Mouse (Mus musculus) liver, embryonic 14.5 days (tissue): Measurements from ENCODE around the gene Fam136a.
A peak's percentile ranks its signal among the peaks of the same experiment; 100 is the strongest.

ENCODE experiments used
- CTCF ChIP-seq: IDR thresholded peaks from 2 replicates; pipeline ENCODE4 v1.5.1; 2016; ENCODE audit warnings: antibody characterized with exemption, low read depth, control low read depth
- EP300 ChIP-seq: IDR thresholded peaks from 2 replicates; pipeline ENCODE4 v1.6.1; 2016; ENCODE audit warnings: antibody characterized with exemption, low read depth

GRCm38 (mm10) chr6:86393187-86393586, 27.7 kb downstream of the Fam136a start:
- TF ChIP-seq CTCF (peak; percentile 16; the same call in 1 of the 2 replicates), EP300 (no peak)
